In genomic region chr7:81154960-81155359, GRCm38 (mm10) we compare ENCODE assay signal across 8 mouse cellular contexts. TPM values are rescaled to one million over a fixed set of nuclear protein-coding genes. Genes with fewer than 3 reads are reported as not detected.
DNase-seq lines count a peak whose midpoint lies in the region; ATAC-seq and TF ChIP-seq lines count a peak whose summit lies in the region.

No protein-coding gene starts in this region.

- H3K9me3 ChIP-seq in intestine, embryonic 15.5 days = no peaks in the 10 kb centered on the region
- no peaks in the 10 kb centered on the region for H3K9me3 ChIP-seq in limb, embryonic 13.5 days
- no peaks in the 10 kb centered on the region for H3K9me3 ChIP-seq in stomach, postnatal 0 days (ENCODE audit: control insufficient read depth, low read length)

- H3K4me2 ChIP-seq in intestine, embryonic 15.5 days (replicated peaks) = no peak overlapping the region
- 0 out of 2 replicates have a peak overlapping the region, but pooled peaks have one; percentile 21 for H3K4me2 ChIP-seq in limb, embryonic 13.5 days (replicated peaks)
- no peak overlapping the region for H3K4me2 ChIP-seq in stomach, postnatal 0 days (replicated peaks; ENCODE audit: low read depth)

- no peak overlapping the region for H3K4me3 ChIP-seq in intestine, embryonic 15.5 days (replicated peaks)
- no peak overlapping the region for H3K4me3 ChIP-seq in limb, embryonic 13.5 days
- no peak overlapping the region for H3K4me3 ChIP-seq in stomach, postnatal 0 days (ENCODE audit: low read depth, low read length)

- H3K27me3 ChIP-seq in intestine, embryonic 15.5 days (replicated peaks) = no peaks in the 10 kb centered on the region
- no peaks in the 10 kb centered on the region for H3K27me3 ChIP-seq in limb, embryonic 13.5 days
- no peaks in the 10 kb centered on the region for H3K27me3 ChIP-seq in stomach, postnatal 0 days (ENCODE audit: control insufficient read depth, insufficient read depth, low read length)

- peak; percentile 89 for DNase-seq in CD4-positive helper T cell, adult 2 months (ENCODE audit: low read depth, low spot score)
- peak; percentile 85 for DNase-seq in T-cell, adult 2 months (ENCODE audit: low spot score)
- peak; percentile 37 to 55 for DNase-seq in cerebellum, postnatal 4 days (ENCODE audit: low spot score in 2 of 2)
- peak; percentile 68 for DNase-seq in stomach, postnatal 0 days (ENCODE audit: low spot score)

- 1% methylated on average over 3 of the region's 3 CpGs for WGBS in intestine, embryonic 15.5 days
- WGBS in limb, embryonic 13.5 days = 2% methylated on average over 3 of the region's 3 CpGs
- 4% methylated on average over 3 of the region's 3 CpGs for WGBS in stomach, postnatal 0 days

- no peak overlapping the region for H3K27ac ChIP-seq in intestine, embryonic 15.5 days
- no peak overlapping the region for H3K27ac ChIP-seq in limb, embryonic 13.5 days
- no peak overlapping the region for H3K27ac ChIP-seq in stomach, postnatal 0 days (replicated peaks)

- TF ChIP-seq CTCF in stomach, postnatal 0 days (IDR thresholded peaks at IDR 0.05; ENCODE audit: low read depth) = peak; percentile 95

- no peaks in the 10 kb centered on the region for H3K36me3 ChIP-seq in intestine, embryonic 15.5 days
- H3K36me3 ChIP-seq in limb, embryonic 13.5 days = no peaks in the 10 kb centered on the region
- H3K36me3 ChIP-seq in stomach, postnatal 0 days (ENCODE audit: control insufficient read depth, insufficient read depth, low read length) = no peaks in the 10 kb centered on the region

- H3K4me1 ChIP-seq in intestine, embryonic 15.5 days (replicated peaks) = peaks cover 3% of the 10 kb centered on the region; the same call in 1 of the 2 replicates
- no peaks in the 10 kb centered on the region for H3K4me1 ChIP-seq in limb, embryonic 13.5 days
- H3K4me1 ChIP-seq in stomach, postnatal 0 days (replicated peaks; ENCODE audit: control insufficient read depth, insufficient read depth) = no peaks in the 10 kb centered on the region

- no peak for TF ChIP-seq EP300 in stomach, postnatal 0 days (optimal IDR thresholded peaks at IDR 0.05)

- H3K9ac ChIP-seq in intestine, embryonic 15.5 days = no peak overlapping the region
- H3K9ac ChIP-seq in limb, embryonic 13.5 days = no peak overlapping the region
- H3K9ac ChIP-seq in stomach, postnatal 0 days (ENCODE audit: low read length) = no peak overlapping the region

- peak; percentile 95 for ATAC-seq in granulocyte monocyte progenitor cell, adult 5-6 weeks (replicated peaks; ENCODE audit: poor library complexity, severe bottlenecking)
- ATAC-seq in intestine, embryonic 15.5 days = peak; percentile 69; the same call in 1 of the 2 replicates
- peak; percentile 24; the same call in 1 of the 2 replicates for ATAC-seq in limb, embryonic 13.5 days (ENCODE audit: low FRiP score, low read depth)
- peak; percentile 94 for ATAC-seq in monocyte, adult 5-6 weeks (replicated peaks; ENCODE audit: insufficient number of reproducible peaks, low FRiP score, low TSS enrichment, poor library complexity, severe bottlenecking)
- peak; percentile 69 for ATAC-seq in stomach, postnatal 0 days (ENCODE audit: low FRiP score, low TSS enrichment)

RNA-seq across cellular contexts. Expression of gene Slc28a1, which starts 40.4 kb away (rescaled TPM):
- not detected in 2 replicates for total RNA-seq in granulocyte monocyte progenitor cell, adult 5-6 weeks (2014; fragmentation: Nextera tagmentation)
- total RNA-seq in granulocyte monocyte progenitor cell, adult 5-6 weeks (2017) = not detected in 2 replicates
- polyA plus RNA-seq in intestine, embryonic 15.5 days (2015; fragmentation: Nextera tagmentation; extraction: Ambion mirVana) = 5.1 and 6.9 TPM in 2 replicates
- polyA plus RNA-seq in limb, embryonic 13.5 days (2015; fragmentation: Nextera tagmentation; extraction: Ambion mirVana) = 0.06 and 0.13 TPM in 2 replicates
- total RNA-seq in monocyte, adult 5-6 weeks (2017) = not detected in 3 replicates
- not detected in 2 replicates for polyA plus RNA-seq in stomach, postnatal 0 days (2015; fragmentation: Nextera tagmentation; extraction: Ambion mirVana)

RNA-seq across cellular contexts. Expression of gene Pde8a, which starts 58.4 kb away (rescaled TPM):
- total RNA-seq in granulocyte monocyte progenitor cell, adult 5-6 weeks (2014; fragmentation: Nextera tagmentation) = 3.4 and 9.3 TPM in 2 replicates
- total RNA-seq in granulocyte monocyte progenitor cell, adult 5-6 weeks (2017) = 1.8 and 6.2 TPM in 2 replicates
- 2.7 and 3.3 TPM in 2 replicates for polyA plus RNA-seq in intestine, embryonic 15.5 days (2015; fragmentation: Nextera tagmentation; extraction: Ambion mirVana)
- polyA plus RNA-seq in limb, embryonic 13.5 days (2015; fragmentation: Nextera tagmentation; extraction: Ambion mirVana) = 3.9 and 4.8 TPM in 2 replicates
- total RNA-seq in monocyte, adult 5-6 weeks (2017) = 7.0 to 20.0 TPM (median 11.4 TPM) in 3 replicates
- polyA plus RNA-seq in stomach, postnatal 0 days (2015; fragmentation: Nextera tagmentation; extraction: Ambion mirVana) = 4.9 and 5.0 TPM in 2 replicates

Comparison
In these comparisons a context has a peak if more than half of its experiments do, and no peak if none do; other contexts are left out.
1. ATAC-seq: peak in every context shown above with its lines; median percentile 95 in granulocyte monocyte progenitor cell, adult 5-6 weeks; 94 in monocyte, adult 5-6 weeks; 69 in intestine, embryonic 15.5 days; 69 in stomach, postnatal 0 days; 24 in limb, embryonic 13.5 days.